ENCODE assay signal across 9 mouse cellular contexts in genomic region chr2:167167515-167168212, GRCm38 (mm10). TPM values are rescaled to one million over a fixed set of nuclear protein-coding genes. Genes with fewer than 3 reads are reported as not detected.
DNase-seq lines count a peak whose midpoint lies in the region; ATAC-seq and TF ChIP-seq lines count a peak whose summit lies in the region.
"Had no signal": no experiment of that assay in that cellular context is flagged by ENCODE, and none has a peak within 500 bp of the region (broad histone marks: within the 10 kb centered on the region; RNA-seq: fewer than 3 reads in every experiment).

No protein-coding gene starts in this region.

- H3K9me3 ChIP-seq in limb, embryonic 13.5 days: 0 out of 2 replicates have a peak, but pooled peaks cover under 1% of the 10 kb centered on the region
- H3K9me3 ChIP-seq in stomach, postnatal 0 days (ENCODE audit: control insufficient read depth, low read length): no peaks in the 10 kb centered on the region
- H3K9me3 ChIP-seq in liver, embryonic 12.5 days (replicated peaks): no peaks in the 10 kb centered on the region

- WGBS in lung, adult 2 months: 27% methylated on average over 11 of the region's 11 CpGs
- 48% methylated on average over 11 of the region's 11 CpGs for WGBS in limb, embryonic 13.5 days
- WGBS in stomach, postnatal 0 days: 34% methylated on average over 11 of the region's 11 CpGs
- WGBS in liver, embryonic 12.5 days (ENCODE audit: insufficient replicate concordance): 39% methylated on average over 11 of the region's 11 CpGs

- no peak overlapping the region for H3K4me3 ChIP-seq in lung, adult 2 months (replicated peaks; ENCODE audit: extremely low read depth, low read depth, low read length)
- H3K4me3 ChIP-seq in limb, embryonic 13.5 days: no peak overlapping the region
- no peak overlapping the region for H3K4me3 ChIP-seq in stomach, postnatal 0 days (ENCODE audit: low read depth, low read length)
- H3K4me3 ChIP-seq in liver, embryonic 12.5 days: no peak overlapping the region

- ATAC-seq in granulocyte monocyte progenitor cell, adult 5-6 weeks (replicated peaks; ENCODE audit: poor library complexity, severe bottlenecking): peak; percentile 94
- peak; percentile 84 for ATAC-seq in limb, embryonic 13.5 days (ENCODE audit: low FRiP score, low read depth)
- ATAC-seq in stomach, postnatal 0 days (ENCODE audit: low FRiP score, low TSS enrichment): peak; percentile 62; the same call in 1 of the 2 replicates
- ATAC-seq in liver, embryonic 12.5 days: no peak

- no peaks in the 10 kb centered on the region for H3K36me3 ChIP-seq in limb, embryonic 13.5 days
- H3K36me3 ChIP-seq in stomach, postnatal 0 days (ENCODE audit: control insufficient read depth, insufficient read depth, low read length): no peaks in the 10 kb centered on the region
- no peaks in the 10 kb centered on the region for H3K36me3 ChIP-seq in liver, embryonic 12.5 days

- TF ChIP-seq EP300 in stomach, postnatal 0 days (optimal IDR thresholded peaks at IDR 0.05): no peak

- peak; percentile 27 to 48 for DNase-seq in lung, adult 18-20 months
- DNase-seq in lung, adult 2 months: no peak
- peak; percentile 17 for DNase-seq in stomach, postnatal 0 days (ENCODE audit: low spot score)
- DNase-seq in cerebellum, postnatal 4 days (ENCODE audit: low spot score in 2 of 2): no peak
- no peak for DNase-seq in layer of hippocampus, postnatal 14 days (ENCODE audit: low spot score in 2 of 2)
- DNase-seq: thymus, postnatal 14 days had no signal

- TF ChIP-seq CTCF in lung, adult 2 months (IDR thresholded peaks at IDR 0.05; ENCODE audit: insufficient read depth, low read length): no peak
- TF ChIP-seq CTCF in stomach, postnatal 0 days (IDR thresholded peaks at IDR 0.05; ENCODE audit: low read depth): no peak

- H3K4me2 ChIP-seq in limb, embryonic 13.5 days (replicated peaks): no peak overlapping the region; the same call in 1 of the 2 replicates
- H3K4me2 ChIP-seq in stomach, postnatal 0 days (replicated peaks; ENCODE audit: low read depth): no peak overlapping the region
- H3K4me2 ChIP-seq in liver, embryonic 12.5 days: no peak overlapping the region

- H3K27me3 ChIP-seq in limb, embryonic 13.5 days: peaks cover 11% of the 10 kb centered on the region; the same call in 1 of the 2 replicates
- no peaks in the 10 kb centered on the region for H3K27me3 ChIP-seq in stomach, postnatal 0 days (ENCODE audit: control insufficient read depth, insufficient read depth, low read length)
- peaks cover 17% of the 10 kb centered on the region; the same call in 1 of the 2 replicates for H3K27me3 ChIP-seq in liver, embryonic 12.5 days (replicated peaks)

- H3K4me1 ChIP-seq in lung, adult 2 months (ENCODE audit: control insufficient read depth, insufficient read depth, low read length): peaks cover 2% of the 10 kb centered on the region; the same call in 1 of the 2 replicates
- peaks cover 48% of the 10 kb centered on the region for H3K4me1 ChIP-seq in limb, embryonic 13.5 days
- no peaks in the 10 kb centered on the region; the same call in 1 of the 2 replicates for H3K4me1 ChIP-seq in stomach, postnatal 0 days (replicated peaks; ENCODE audit: control insufficient read depth, insufficient read depth)
- no peaks in the 10 kb centered on the region for H3K4me1 ChIP-seq in liver, embryonic 12.5 days

- H3K27ac ChIP-seq in limb, embryonic 13.5 days: no peak overlapping the region; the same call in 1 of the 2 replicates
- H3K27ac ChIP-seq in stomach, postnatal 0 days (replicated peaks): peak overlapping the region; percentile 35; the same call in 1 of the 2 replicates
- no peak overlapping the region for H3K27ac ChIP-seq in liver, embryonic 12.5 days

- no peak for TF ChIP-seq POLR2A in lung, adult 2 months (IDR thresholded peaks at IDR 0.05; ENCODE audit: borderline replicate concordance, extremely low read depth, low read depth, low read length)

- no peak overlapping the region for H3K9ac ChIP-seq in limb, embryonic 13.5 days
- no peak overlapping the region for H3K9ac ChIP-seq in stomach, postnatal 0 days (ENCODE audit: low read length)
- H3K9ac ChIP-seq in liver, embryonic 12.5 days: no peak overlapping the region

RNA-seq across cellular contexts. Expression of gene Kcnb1, which starts 22.3 kb away (rescaled TPM):
- 4.5 and 5.1 TPM in 2 replicates for polyA plus RNA-seq in lung, adult 2 months (2012; rRNA removed)
- 1.3 TPM in 1 of 2 replicates, not detected in the other for total RNA-seq in granulocyte monocyte progenitor cell, adult 5-6 weeks (2014; fragmentation: Nextera tagmentation)
- 0.39 and 1.7 TPM in 2 replicates for total RNA-seq in granulocyte monocyte progenitor cell, adult 5-6 weeks (2017)
- 0.84 and 1.0 TPM in 2 replicates for polyA plus RNA-seq in limb, embryonic 13.5 days (2015; fragmentation: Nextera tagmentation; extraction: Ambion mirVana)
- 1.6 and 1.9 TPM in 2 replicates for polyA plus RNA-seq in stomach, postnatal 0 days (2015; fragmentation: Nextera tagmentation; extraction: Ambion mirVana)
- total RNA-seq in layer of hippocampus, postnatal 14 days (2021): 10 to 100 TPM; 62.0 to 69.6 TPM
- polyA plus RNA-seq in liver, embryonic 12.5 days (2016; fragmentation: Nextera tagmentation; extraction: Ambion mirVana): 0.19 and 0.43 TPM in 2 replicates

Comparison
In these comparisons a context has a peak if more than half of its experiments do, and no peak if none do; other contexts are left out.
1. DNase-seq: peak in lung, adult 18-20 months (2 of 2) and stomach, postnatal 0 days (single experiment); none in lung, adult 2 months (single experiment), cerebellum, postnatal 4 days (0 of 2) and layer of hippocampus, postnatal 14 days (0 of 2).